10 mouse cellular contexts compared by ENCODE assay signal in genomic region chr1:172526380-172527081, GRCm38 (mm10). TPM values are rescaled to one million over a fixed set of nuclear protein-coding genes. Genes with fewer than 3 reads are reported as not detected.
DNase-seq lines count a peak whose midpoint lies in the region.
"Had no signal": no experiment of that assay in that cellular context is flagged by ENCODE, and none has a peak within 500 bp of the region (broad histone marks: within the 10 kb centered on the region; RNA-seq: fewer than 3 reads in every experiment).

No protein-coding gene starts in this region.

- H3K79me2 ChIP-seq in macrophage (ENCODE audit: inconsistent target): no peaks in the 10 kb centered on the region

- DNase-seq in adrenal gland, adult (ENCODE audit: inconsistent age in 2 of 2, low spot score in 1 of 2): peak; percentile 38 to 71
- no peak for DNase-seq in adrenal gland, adult 18-20 months (ENCODE audit: low spot score in 2 of 2)
- peak; percentile 99 for DNase-seq in heart, adult 11 months
- DNase-seq in kidney, postnatal 10 days: peak; percentile 62
- DNase-seq in cerebellum, adult 11-12 months: no peak
- DNase-seq in gastrocnemius, postnatal 25 days: no peak
- DNase-seq in cerebellum, postnatal 14 days: no peak

- 24% methylated on average over 23 of the region's 23 CpGs for WGBS in macrophage (ENCODE audit: missing documents)

- no peaks in the 10 kb centered on the region for H3K36me3 ChIP-seq in macrophage (ENCODE audit: inconsistent target)
- H3K36me3 ChIP-seq: hindbrain, embryonic 13.5 days had no signal

- H3K4me3 ChIP-seq in macrophage (ENCODE audit: inconsistent target): peak overlapping the region; percentile 1; the same call in 1 of the 2 replicates
- H3K4me3 ChIP-seq: hindbrain, embryonic 13.5 days; myocyte had no signal

- no peak overlapping the region for H3K27ac ChIP-seq in macrophage
- H3K27ac ChIP-seq: hindbrain, embryonic 13.5 days had no signal

RNA-seq across cellular contexts. Expression of gene Cfap45, which starts 5.9 kb away (rescaled TPM):
- total RNA-seq in adrenal gland, adult 18-20 months (2021): under 1 TPM; 0.35 to 0.40 TPM
- 1 to 10 TPM in 24 of 26 experiments, under 1 TPM in 2; 0.40 to 9.7 (median 4.8) TPM for total RNA-seq in macrophage (2018; cell fraction: chromatin; rRNA removed)
- total RNA-seq in macrophage (2018; cell fraction: cytosol; rRNA removed): 1 to 10 TPM in 16 of 26 experiments, under 1 TPM in 10; 0.62 to 1.8 (median 1.1) TPM
- 1 to 10 TPM in 22 of 26 experiments, under 1 TPM in 4; 0.59 to 5.6 (median 2.6) TPM for total RNA-seq in macrophage (2018; cell fraction: nucleus; rRNA removed)
- polyA plus RNA-seq in macrophage (2018): 1.6 to 2.7 TPM (median 1.7 TPM) in 3 replicates
- total RNA-seq in gastrocnemius, postnatal 25 days (2021): not detected
- polyA plus RNA-seq: myocyte had no signal

RNA-seq across cellular contexts. Expression of gene Tagln2, which starts 26.7 kb away (rescaled TPM):
- 10 to 100 TPM; 64.7 to 65.1 TPM for total RNA-seq in adrenal gland, adult 18-20 months (2021)
- 100 to 1,000 TPM in 13 of 26 experiments, 10 to 100 TPM in 13; 30.9 to 294 (median 104) TPM for total RNA-seq in macrophage (2018; cell fraction: chromatin; rRNA removed)
- total RNA-seq in macrophage (2018; cell fraction: cytosol; rRNA removed): 100 to 1,000 TPM; 222 to 636 (median 285) TPM
- total RNA-seq in macrophage (2018; cell fraction: nucleus; rRNA removed): 100 to 1,000 TPM in 23 of 26 experiments, 10 to 100 TPM in 3; 72.7 to 364 (median 181) TPM
- 178 to 475 TPM (median 441 TPM) in 3 replicates for polyA plus RNA-seq in macrophage (2018)
- 10 to 100 TPM; 24.8 to 33.7 TPM for total RNA-seq in gastrocnemius, postnatal 25 days (2021)

RNA-seq across cellular contexts. Expression of gene Vsig8, which starts 29.2 kb away (rescaled TPM):
- under 1 TPM in 1 of 2 experiments, not detected in 1; 0.40 TPM for total RNA-seq in adrenal gland, adult 18-20 months (2021)
- 1 to 10 TPM in 1 of 26 experiments, under 1 TPM in 11, not detected in 14; 0.44 to 1.0 (median 0.60) TPM for total RNA-seq in macrophage (2018; cell fraction: chromatin; rRNA removed)
- total RNA-seq in macrophage (2018; cell fraction: cytosol; rRNA removed): under 1 TPM; 0.16 to 0.41 (median 0.28) TPM
- 1 to 10 TPM in 8 of 26 experiments, under 1 TPM in 13, not detected in 5; 0.36 to 2.6 (median 0.94) TPM for total RNA-seq in macrophage (2018; cell fraction: nucleus; rRNA removed)
- 0.23 to 0.37 TPM (median 0.32 TPM) in 3 replicates for polyA plus RNA-seq in macrophage (2018)
- not detected for total RNA-seq in gastrocnemius, postnatal 25 days (2021)
- polyA plus RNA-seq: myocyte had no signal

RNA-seq across cellular contexts. Expression of gene Igsf9, which starts 44.9 kb away (rescaled TPM):
- total RNA-seq in adrenal gland, adult 18-20 months (2021): 1 to 10 TPM; 1.1 to 3.2 TPM
- total RNA-seq in macrophage (2018; cell fraction: chromatin; rRNA removed): 10 to 100 TPM in 14 of 26 experiments, 1 to 10 TPM in 12; 3.3 to 66.1 (median 16.9) TPM
- total RNA-seq in macrophage (2018; cell fraction: cytosol; rRNA removed): 1 to 10 TPM in 15 of 26 experiments, under 1 TPM in 11; 0.43 to 3.6 (median 1.3) TPM
- 10 to 100 TPM in 15 of 26 experiments, 1 to 10 TPM in 11; 3.2 to 47.9 (median 14.3) TPM for total RNA-seq in macrophage (2018; cell fraction: nucleus; rRNA removed)
- polyA plus RNA-seq in macrophage (2018): 0.24 to 1.5 TPM (median 0.64 TPM) in 3 replicates
- under 1 TPM in 1 of 2 experiments, not detected in 1; 0.19 TPM for total RNA-seq in gastrocnemius, postnatal 25 days (2021)

RNA-seq across cellular contexts. Expression of gene Slamf9, which starts 51.4 kb away (rescaled TPM):
- total RNA-seq in adrenal gland, adult 18-20 months (2021): 1 to 10 TPM; 3.4 to 5.0 TPM
- total RNA-seq in macrophage (2018; cell fraction: chromatin; rRNA removed): 10 to 100 TPM in 13 of 26 experiments, 1 to 10 TPM in 9, under 1 TPM in 3, not detected in 1; 0.66 to 36.6 (median 11.8) TPM
- total RNA-seq in macrophage (2018; cell fraction: cytosol; rRNA removed): 100 to 1,000 TPM in 12 of 26 experiments, 10 to 100 TPM in 2, 1 to 10 TPM in 12; 5.5 to 152 (median 54.7) TPM
- 100 to 1,000 TPM in 5 of 26 experiments, 10 to 100 TPM in 10, 1 to 10 TPM in 11; 2.9 to 213 (median 40.5) TPM for total RNA-seq in macrophage (2018; cell fraction: nucleus; rRNA removed)
- polyA plus RNA-seq in macrophage (2018): 8.4 to 43.7 TPM (median 12.1 TPM) in 3 replicates
- under 1 TPM; 0.20 to 0.35 TPM for total RNA-seq in gastrocnemius, postnatal 25 days (2021)
- polyA plus RNA-seq: hindbrain, embryonic 13.5 days had no signal

Comparison
In these comparisons a context has a peak if more than half of its experiments do, and no peak if none do; other contexts are left out.
1. DNase-seq: peak in adrenal gland, adult (2 of 2), heart, adult 11 months (single experiment) and kidney, postnatal 10 days (single experiment); none in adrenal gland, adult 18-20 months (0 of 2), cerebellum, adult 11-12 months (single experiment), gastrocnemius, postnatal 25 days (single experiment) and cerebellum, postnatal 14 days (0 of 2).